Comparison of ENCODE assay signal across 13 mouse cellular contexts in the genomic region with DNA sequence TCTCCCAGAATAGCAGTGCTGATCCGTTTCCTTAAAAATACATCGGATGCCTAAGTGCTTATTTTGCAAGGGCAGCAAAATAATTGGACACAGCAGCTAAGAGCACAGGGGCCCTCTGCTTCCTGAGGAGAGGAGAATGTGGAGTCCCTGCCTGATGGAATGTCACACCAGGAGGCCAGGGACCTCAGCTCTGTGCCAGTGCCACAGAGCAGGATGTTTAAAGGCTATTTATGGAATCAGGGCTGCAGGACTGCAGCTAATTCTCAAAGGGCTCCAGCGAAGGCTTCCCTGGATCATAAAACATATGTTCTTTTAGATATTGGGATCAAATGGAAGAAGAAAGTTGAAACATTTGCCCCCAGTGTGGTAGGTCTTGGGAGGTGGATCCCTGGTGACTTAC.
DNase-seq lines count a peak whose midpoint lies in the region; ATAC-seq and TF ChIP-seq lines count a peak whose summit lies in the region.
"Had no signal": no experiment of that assay in that cellular context is flagged by ENCODE, and none has a peak within 500 bp of the region (broad histone marks: within the 10 kb centered on the region; RNA-seq: fewer than 3 reads in every experiment).

No protein-coding gene starts in this region.

- H3K4me2 ChIP-seq in embryonic facial prominence, embryonic 14.5 days (ENCODE audit: low read depth, low read length) = no peak overlapping the region
- no peak overlapping the region for H3K4me2 ChIP-seq in kidney, embryonic 15.5 days
- H3K4me2 ChIP-seq: embryonic facial prominence, embryonic 13.5 days; hindbrain, embryonic 12.5 days; liver, embryonic 15.5 days had no signal

- no peaks in the 10 kb centered on the region for H3K4me1 ChIP-seq in embryonic facial prominence, embryonic 14.5 days (ENCODE audit: control insufficient read depth, insufficient read depth, low read length)
- no peaks in the 10 kb centered on the region for H3K4me1 ChIP-seq in kidney, embryonic 15.5 days
- H3K4me1 ChIP-seq: embryonic facial prominence, embryonic 13.5 days; liver, embryonic 15.5 days had no signal

- 18% methylated on average over 3 of the region's 3 CpGs for WGBS in embryonic facial prominence, embryonic 14.5 days
- WGBS in kidney, embryonic 15.5 days = 39% methylated on average over 3 of the region's 3 CpGs

- H3K9ac ChIP-seq in embryonic facial prominence, embryonic 14.5 days (ENCODE audit: low read depth, low read length) = no peak overlapping the region
- no peak overlapping the region for H3K9ac ChIP-seq in kidney, embryonic 15.5 days
- H3K9ac ChIP-seq: embryonic facial prominence, embryonic 13.5 days; forebrain, postnatal 0 days; hindbrain, embryonic 12.5 days; liver, embryonic 15.5 days had no signal

- no peaks in the 10 kb centered on the region for H3K27me3 ChIP-seq in embryonic facial prominence, embryonic 14.5 days (replicated peaks; ENCODE audit: control insufficient read depth, insufficient read depth, low read length)
- H3K27me3 ChIP-seq in kidney, embryonic 15.5 days = no peaks in the 10 kb centered on the region
- H3K27me3 ChIP-seq: embryonic facial prominence, embryonic 13.5 days; hindbrain, embryonic 12.5 days had no signal

- H3K9me3 ChIP-seq in embryonic facial prominence, embryonic 14.5 days (ENCODE audit: control insufficient read depth, low read length) = no peaks in the 10 kb centered on the region
- H3K9me3 ChIP-seq in kidney, embryonic 15.5 days (replicated peaks) = no peaks in the 10 kb centered on the region
- H3K9me3 ChIP-seq: embryonic facial prominence, embryonic 13.5 days; hindbrain, embryonic 12.5 days; liver, embryonic 15.5 days had no signal

- ATAC-seq in embryonic facial prominence, embryonic 14.5 days (ENCODE audit: low read depth) = no peak
- no peak for ATAC-seq in kidney, embryonic 15.5 days (replicated peaks; ENCODE audit: low FRiP score)
- ATAC-seq: CD4-positive, CD25-positive, alpha-beta regulatory T cell, adult 4 months; forebrain, postnatal 0 days had no signal

- H3K27ac ChIP-seq in layer of hippocampus, adult 2 months = peak overlapping the region; percentile 72; the same call in 1 of the 2 replicates
- no peak overlapping the region for H3K27ac ChIP-seq in embryonic facial prominence, embryonic 14.5 days (replicated peaks; ENCODE audit: low read depth, low read length)
- H3K27ac ChIP-seq in kidney, embryonic 15.5 days = no peak overlapping the region
- H3K27ac ChIP-seq: embryonic facial prominence, embryonic 13.5 days; hindbrain, embryonic 12.5 days; liver, embryonic 15.5 days had no signal

- no peaks in the 10 kb centered on the region for H3K36me3 ChIP-seq in embryonic facial prominence, embryonic 14.5 days (ENCODE audit: control insufficient read depth, insufficient read depth, low read length)
- H3K36me3 ChIP-seq in kidney, embryonic 15.5 days = no peaks in the 10 kb centered on the region
- H3K36me3 ChIP-seq: embryonic facial prominence, embryonic 13.5 days; hindbrain, embryonic 12.5 days; liver, embryonic 15.5 days had no signal

- TF ChIP-seq CTCF in layer of hippocampus, adult 2 months (conservative IDR thresholded peaks at IDR 0.05) = no peak

- DNase-seq in layer of hippocampus, adult 2 months (ENCODE audit: low spot score in 2 of 2) = no peak
- DNase-seq in layer of hippocampus, adult 9-10 months (ENCODE audit: low spot score) = no peak
- DNase-seq in cerebellum, adult 18-20 months = peak; percentile 70 to 79
- DNase-seq in embryonic facial prominence, embryonic 14.5 days (ENCODE audit: low spot score) = peak; percentile 46
- DNase-seq in heart, postnatal 14 days = peak; percentile 11 to 38
- no peak for DNase-seq in layer of hippocampus, adult 11-12 months (ENCODE audit: low spot score)
- DNase-seq: forebrain, postnatal 0 days; kidney, adult 8-10 months had no signal

- intact Hi-C loops in heart, postnatal 14 days (cut with DNase I) = no loop called here

- H3K4me3 ChIP-seq in layer of hippocampus, adult 2 months = no peak overlapping the region
- H3K4me3 ChIP-seq in embryonic facial prominence, embryonic 14.5 days (ENCODE audit: low read depth, low read length) = no peak overlapping the region
- no peak overlapping the region for H3K4me3 ChIP-seq in kidney, embryonic 15.5 days (replicated peaks)
- H3K4me3 ChIP-seq: embryonic facial prominence, embryonic 13.5 days; hindbrain, embryonic 12.5 days; liver, embryonic 15.5 days had no signal

Comparison
In these comparisons a context has a peak if more than half of its experiments do, and no peak if none do; other contexts are left out.
1. DNase-seq: peak in cerebellum, adult 18-20 months (2 of 2), embryonic facial prominence, embryonic 14.5 days (single experiment) and heart, postnatal 14 days (2 of 2); none in layer of hippocampus, adult 2 months (0 of 2), layer of hippocampus, adult 9-10 months (single experiment) and layer of hippocampus, adult 11-12 months (single experiment).